Mouse (Mus musculus): ENCODE results near the gene Otulin.

Gene Otulin

GRCm38 (mm10) chr15:27630601-27631383 is at the start of gene Otulin:
TSS of gene Otulin (minus strand) at chr15:27630693.
- peak; percentile 98 to 99 for DNase-seq (ENCODE audit: low spot score in 2 of 2)

- no peak for DNase-seq (ENCODE audit: low spot score in 2 of 2)
Measured at GRCm38 (mm10) chr15:27678511-27678910, 48.0 kb upstream of the Otulin start.

- DNase-seq (ENCODE audit: low spot score in 2 of 2): no peak
Measured at GRCm38 (mm10) chr15:27677801-27678200, 47.3 kb upstream of the Otulin start.

- DNase-seq (ENCODE audit: low spot score in 2 of 2): no peak
Measured at GRCm38 (mm10) chr15:27676211-27676610, 45.7 kb upstream of the Otulin start.

- DNase-seq (ENCODE audit: low spot score in 2 of 2): no peak
Measured at GRCm38 (mm10) chr15:27675122-27675521, 44.6 kb upstream of the Otulin start.

- DNase-seq (ENCODE audit: low spot score in 2 of 2): no peak
Measured at GRCm38 (mm10) chr15:27674041-27674440, 43.5 kb upstream of the Otulin start.

- DNase-seq (ENCODE audit: low spot score in 2 of 2): no peak
Measured at GRCm38 (mm10) chr15:27673151-27673550, 42.7 kb upstream of the Otulin start.

GRCm38 (mm10) chr15:27672259-27672658 is 41.8 kb upstream of the Otulin start:
- no peak for DNase-seq (ENCODE audit: low spot score in 2 of 2)

- DNase-seq (ENCODE audit: low spot score in 2 of 2): no peak
Measured at GRCm38 (mm10) chr15:27671612-27672245, 41.2 kb upstream of the Otulin start.

GRCm38 (mm10) chr15:27670708-27671107 is 40.2 kb upstream of the Otulin start:
- no peak for DNase-seq (ENCODE audit: low spot score in 2 of 2)

- no peak for DNase-seq (ENCODE audit: low spot score in 2 of 2)
Measured at GRCm38 (mm10) chr15:27669931-27670411, 39.5 kb upstream of the Otulin start.

GRCm38 (mm10) chr15:27669276-27669675 is 38.8 kb upstream of the Otulin start:
- DNase-seq (ENCODE audit: low spot score in 2 of 2): no peak

GRCm38 (mm10) chr15:27668557-27668956 is 38.1 kb upstream of the Otulin start:
- DNase-seq (ENCODE audit: low spot score in 2 of 2): no peak

GRCm38 (mm10) chr15:27668001-27668461 is 37.5 kb upstream of the Otulin start:
- DNase-seq (ENCODE audit: low spot score in 2 of 2): no peak

GRCm38 (mm10) chr15:27666911-27667539 is 36.5 kb upstream of the Otulin start:
- DNase-seq (ENCODE audit: low spot score in 2 of 2): no peak

GRCm38 (mm10) chr15:27665392-27665911 is 35.0 kb upstream of the Otulin start:
- DNase-seq (ENCODE audit: low spot score in 2 of 2): peak in 1 of 2 experiments; percentile 21

- no peak for DNase-seq (ENCODE audit: low spot score in 2 of 2)
Measured at GRCm38 (mm10) chr15:27664126-27664525, 33.6 kb upstream of the Otulin start.

- no peak for DNase-seq (ENCODE audit: low spot score in 2 of 2)
Measured at GRCm38 (mm10) chr15:27662699-27663098, 32.2 kb upstream of the Otulin start.

- DNase-seq (ENCODE audit: low spot score in 2 of 2): no peak
Measured at GRCm38 (mm10) chr15:27661696-27662095, 31.2 kb upstream of the Otulin start.

GRCm38 (mm10) chr15:27659592-27660244 is 29.2 kb upstream of the Otulin start:
- peak; percentile 74 to 82 for DNase-seq (ENCODE audit: low spot score in 2 of 2)

- no peak for DNase-seq (ENCODE audit: low spot score in 2 of 2)
Measured at GRCm38 (mm10) chr15:27659143-27659542, 28.6 kb upstream of the Otulin start.

GRCm38 (mm10) chr15:27658356-27658755 is 27.9 kb upstream of the Otulin start:
- DNase-seq (ENCODE audit: low spot score in 2 of 2): no peak
